Mouse (Mus musculus): ENCODE measurements around the gene Itgb4. TPM values are rescaled to one million over a fixed set of nuclear protein-coding genes. Genes with fewer than 3 reads are reported as not detected.

The Itgb4 gene
- polyA plus RNA-seq, 1 experiment from 2014 or later, result 0.23 TPM

- Histone ChIP-seq H3K4me2 (no peak overlapping the region), H3K4me3 (ENCODE audit: low read depth, low read length) (no peak overlapping the region), H3K36me3 (ENCODE audit: control insufficient read depth, insufficient read depth, low read length) (peaks cover 2% of the 10 kb centered on the region; the same call in 1 of the 2 replicates), H3K9me3 (ENCODE audit: control insufficient read depth, low read length) (no peaks in the 10 kb centered on the region), H3K27ac (ENCODE audit: low read depth, low read length) (no peak overlapping the region), H3K27me3 (ENCODE audit: control insufficient read depth, insufficient read depth, low read length) (no peaks in the 10 kb centered on the region), H3K4me1 (ENCODE audit: control insufficient read depth, insufficient read depth, low read length) (no peaks in the 10 kb centered on the region), H3K9ac (ENCODE audit: low read length) (no peak overlapping the region)
- no peak for ATAC-seq (ENCODE audit: low FRiP score)
- 87% methylated on average over 8 of the region's 8 CpGs for WGBS
- DNase-seq (ENCODE audit: low spot score, missing footprints), result no peak
These were observed 29.3 kb upstream of the Itgb4 start for GRCm38 (mm10) chr11:115945247-115945646.

- ATAC-seq (ENCODE audit: low FRiP score) (no peak), DNase-seq (ENCODE audit: low spot score, missing footprints) (no peak)
- Histone ChIP-seq H3K4me1 (ENCODE audit: control insufficient read depth, insufficient read depth, low read length) (no peaks in the 10 kb centered on the region), H3K9ac (ENCODE audit: low read length) (no peak overlapping the region), H3K4me3 (ENCODE audit: low read depth, low read length) (no peak overlapping the region), H3K9me3 (ENCODE audit: control insufficient read depth, low read length) (no peaks in the 10 kb centered on the region), H3K4me2 (no peak overlapping the region), H3K27me3 (ENCODE audit: control insufficient read depth, insufficient read depth, low read length) (no peaks in the 10 kb centered on the region), H3K27ac (ENCODE audit: low read depth, low read length) (no peak overlapping the region), H3K36me3 (ENCODE audit: control insufficient read depth, insufficient read depth, low read length) (peaks cover 3% of the 10 kb centered on the region)
- 91% methylated on average over 9 of the region's 9 CpGs for WGBS
These were observed 28.2 kb upstream of the Itgb4 start for GRCm38 (mm10) chr11:115946221-115946828.

- peaks cover 6% of the 10 kb centered on the region for H3K36me3 ChIP-seq (ENCODE audit: control insufficient read depth, insufficient read depth, low read length)
These were observed 26.2 kb upstream of the Itgb4 start for GRCm38 (mm10) chr11:115948316-115948715.

GRCm38 (mm10) chr11:115950719-115951118 lies 23.8 kb upstream of the Itgb4 start:
- DNase-seq (ENCODE audit: low spot score, missing footprints) (no peak), ATAC-seq (ENCODE audit: low FRiP score) (no peak)
- Histone ChIP-seq H3K36me3 (ENCODE audit: control insufficient read depth, insufficient read depth, low read length) (peaks cover 13% of the 10 kb centered on the region), H3K4me3 (ENCODE audit: low read depth, low read length) (no peak overlapping the region), H3K9me3 (ENCODE audit: control insufficient read depth, low read length) (no peaks in the 10 kb centered on the region), H3K9ac (ENCODE audit: low read length) (no peak overlapping the region), H3K4me1 (ENCODE audit: control insufficient read depth, insufficient read depth, low read length) (no peaks in the 10 kb centered on the region), H3K27ac (ENCODE audit: low read depth, low read length) (no peak overlapping the region), H3K4me2 (no peak overlapping the region), H3K27me3 (ENCODE audit: control insufficient read depth, insufficient read depth, low read length) (no peaks in the 10 kb centered on the region)
- 97% methylated on average over 2 of the region's 2 CpGs for WGBS

More at GRCm38 (mm10) chr11:115948316-115948715, 26.2 kb upstream of the Itgb4 start:
- Histone ChIP-seq H3K27me3 (ENCODE audit: control insufficient read depth, insufficient read depth, low read length) (no peaks in the 10 kb centered on the region), H3K27ac (ENCODE audit: low read depth, low read length) (no peak overlapping the region), H3K9ac (ENCODE audit: low read length) (no peak overlapping the region), H3K4me1 (ENCODE audit: control insufficient read depth, insufficient read depth, low read length) (no peaks in the 10 kb centered on the region), H3K4me3 (ENCODE audit: low read depth, low read length) (no peak overlapping the region), H3K9me3 (ENCODE audit: control insufficient read depth, low read length) (no peaks in the 10 kb centered on the region), H3K4me2 (no peak overlapping the region)
- WGBS, result 91% methylated on average over 9 of the region's 9 CpGs
- ATAC-seq (ENCODE audit: low FRiP score), result no peak
- no peak for DNase-seq (ENCODE audit: low spot score, missing footprints)

GRCm38 (mm10) chr11:115954712-115955111 lies 19.8 kb upstream of the Itgb4 start:
- H3K27ac ChIP-seq (ENCODE audit: low read depth, low read length), result no peak overlapping the region
- no peak for DNase-seq (ENCODE audit: low spot score, missing footprints)
- H3K27me3 ChIP-seq (ENCODE audit: control insufficient read depth, insufficient read depth, low read length), result no peaks in the 10 kb centered on the region
- peaks cover 10% of the 10 kb centered on the region for H3K4me1 ChIP-seq (ENCODE audit: control insufficient read depth, insufficient read depth, low read length)
- H3K9me3 ChIP-seq (ENCODE audit: control insufficient read depth, low read length), result no peaks in the 10 kb centered on the region
- H3K4me3 ChIP-seq (ENCODE audit: low read depth, low read length), result no peak overlapping the region
- 90% methylated on average over 5 of the region's 5 CpGs for WGBS
- no peak overlapping the region for H3K4me2 ChIP-seq
- ATAC-seq (ENCODE audit: low FRiP score), result no peak
- no peak overlapping the region for H3K9ac ChIP-seq (ENCODE audit: low read length)
- peaks cover 15% of the 10 kb centered on the region for H3K36me3 ChIP-seq (ENCODE audit: control insufficient read depth, insufficient read depth, low read length)

- H3K4me2 ChIP-seq, result no peak overlapping the region
- no peak overlapping the region for H3K27ac ChIP-seq (ENCODE audit: low read depth, low read length)
- DNase-seq (ENCODE audit: low spot score, missing footprints) (no peak), ATAC-seq (ENCODE audit: low FRiP score) (no peak)
- no peaks in the 10 kb centered on the region for H3K27me3 ChIP-seq (ENCODE audit: control insufficient read depth, insufficient read depth, low read length)
- 75% methylated on average over 10 of the region's 10 CpGs for WGBS
- no peak overlapping the region for H3K9ac ChIP-seq (ENCODE audit: low read length)
- H3K9me3 ChIP-seq (ENCODE audit: control insufficient read depth, low read length), result no peaks in the 10 kb centered on the region
- H3K4me3 ChIP-seq (ENCODE audit: low read depth, low read length), result no peak overlapping the region
- peaks cover 10% of the 10 kb centered on the region for H3K4me1 ChIP-seq (ENCODE audit: control insufficient read depth, insufficient read depth, low read length)
- peaks cover 19% of the 10 kb centered on the region for H3K36me3 ChIP-seq (ENCODE audit: control insufficient read depth, insufficient read depth, low read length)
These were observed 19.2 kb upstream of the Itgb4 start for GRCm38 (mm10) chr11:115955195-115955858.

- peaks cover 10% of the 10 kb centered on the region for H3K4me1 ChIP-seq (ENCODE audit: control insufficient read depth, insufficient read depth, low read length)
- no peak overlapping the region for H3K27ac ChIP-seq (ENCODE audit: low read depth, low read length)
- no peak overlapping the region for H3K9ac ChIP-seq (ENCODE audit: low read length)
- no peaks in the 10 kb centered on the region for H3K9me3 ChIP-seq (ENCODE audit: control insufficient read depth, low read length)
- peaks cover 23% of the 10 kb centered on the region for H3K36me3 ChIP-seq (ENCODE audit: control insufficient read depth, insufficient read depth, low read length)
- WGBS, result 17% methylated on average over 4 of the region's 4 CpGs
- H3K4me2 ChIP-seq, result no peak overlapping the region
- peak; percentile 64 for ATAC-seq (ENCODE audit: low FRiP score)
- DNase-seq (ENCODE audit: low spot score, missing footprints), result no peak
- H3K4me3 ChIP-seq (ENCODE audit: low read depth, low read length), result no peak overlapping the region
- H3K27me3 ChIP-seq (ENCODE audit: control insufficient read depth, insufficient read depth, low read length), result no peaks in the 10 kb centered on the region
These were observed 18.1 kb upstream of the Itgb4 start for GRCm38 (mm10) chr11:115956453-115956852.

- no peak overlapping the region for H3K4me3 ChIP-seq (ENCODE audit: low read depth, low read length)
- WGBS, result 73% methylated on average over 7 of the region's 7 CpGs
- no peak overlapping the region for H3K9ac ChIP-seq (ENCODE audit: low read length)
- ATAC-seq (ENCODE audit: low FRiP score) (no peak), DNase-seq (ENCODE audit: low spot score, missing footprints) (no peak)
- peaks cover 10% of the 10 kb centered on the region for H3K4me1 ChIP-seq (ENCODE audit: control insufficient read depth, insufficient read depth, low read length)
- H3K36me3 ChIP-seq (ENCODE audit: control insufficient read depth, insufficient read depth, low read length), result peaks cover 29% of the 10 kb centered on the region
- H3K9me3 ChIP-seq (ENCODE audit: control insufficient read depth, low read length), result no peaks in the 10 kb centered on the region
- no peaks in the 10 kb centered on the region for H3K27me3 ChIP-seq (ENCODE audit: control insufficient read depth, insufficient read depth, low read length)
- no peak overlapping the region for H3K27ac ChIP-seq (ENCODE audit: low read depth, low read length)
- H3K4me2 ChIP-seq, result no peak overlapping the region
These were observed 16.5 kb upstream of the Itgb4 start for GRCm38 (mm10) chr11:115957971-115958370.

- WGBS, result 95% methylated on average over 9 of the region's 9 CpGs
- H3K36me3 ChIP-seq (ENCODE audit: control insufficient read depth, insufficient read depth, low read length), result peaks cover 37% of the 10 kb centered on the region
- H3K4me1 ChIP-seq (ENCODE audit: control insufficient read depth, insufficient read depth, low read length), result peaks cover 10% of the 10 kb centered on the region
- H3K9ac ChIP-seq (ENCODE audit: low read length), result no peak overlapping the region
- H3K9me3 ChIP-seq (ENCODE audit: control insufficient read depth, low read length), result no peaks in the 10 kb centered on the region
- H3K4me2 ChIP-seq, result no peak overlapping the region
- H3K27ac ChIP-seq (ENCODE audit: low read depth, low read length), result no peak overlapping the region
- DNase-seq (ENCODE audit: low spot score, missing footprints) (no peak), ATAC-seq (ENCODE audit: low FRiP score) (no peak)
- no peak overlapping the region for H3K4me3 ChIP-seq (ENCODE audit: low read depth, low read length)
- no peaks in the 10 kb centered on the region for H3K27me3 ChIP-seq (ENCODE audit: control insufficient read depth, insufficient read depth, low read length)
These were observed 15.5 kb upstream of the Itgb4 start for GRCm38 (mm10) chr11:115959018-115959417.
